Mouse (Mus musculus) MEL (cell line): ENCODE data around the gene Chst13.

ENCODE experiments used
- BHLHE40 ChIP-seq: IDR thresholded peaks from 2 replicates; pipeline ENCODE4 v1.6.1; 2012; ENCODE audit warnings: low read depth, mild to moderate bottlenecking, inconsistent platforms, low read length, improper control_type of control experiment, borderline replicate concordance
- CTCF ChIP-seq, 3 experiments: IDR thresholded peaks in 2 of 3; conservative IDR thresholded peaks in 1 of 3; 2 replicates each; pipeline ENCODE4 v1.5.1; 2011 to 2012; ENCODE audit warnings: low read length in 3 of 3, low read depth in 2 of 3, mild to moderate bottlenecking in 2 of 3, improper control_type of control experiment in 1 of 3, inconsistent platforms in 1 of 3, mixed read lengths in 1 of 3, moderate library complexity in 1 of 3; ENCODE audit not compliant: control insufficient read depth in 1 of 3, insufficient read depth in 1 of 3, poor library complexity in 1 of 3, severe bottlenecking in 1 of 3

GRCm38 (mm10) chr6:90360024-90360781, 35.2 kb upstream of the Chst13 start:
- TF ChIP-seq CTCF (IDR thresholded peaks at IDR 0.05 in 2 of 3, conservative IDR thresholded peaks at IDR 0.05 in 1 of 3; ENCODE audit: control insufficient read depth in 1 of 3, insufficient read depth in 1 of 3, low read depth in 2 of 3, low read length in 3 of 3, poor library complexity in 1 of 3, severe bottlenecking in 1 of 3): no peak
- no peak for TF ChIP-seq BHLHE40
